In the genomic region with DNA sequence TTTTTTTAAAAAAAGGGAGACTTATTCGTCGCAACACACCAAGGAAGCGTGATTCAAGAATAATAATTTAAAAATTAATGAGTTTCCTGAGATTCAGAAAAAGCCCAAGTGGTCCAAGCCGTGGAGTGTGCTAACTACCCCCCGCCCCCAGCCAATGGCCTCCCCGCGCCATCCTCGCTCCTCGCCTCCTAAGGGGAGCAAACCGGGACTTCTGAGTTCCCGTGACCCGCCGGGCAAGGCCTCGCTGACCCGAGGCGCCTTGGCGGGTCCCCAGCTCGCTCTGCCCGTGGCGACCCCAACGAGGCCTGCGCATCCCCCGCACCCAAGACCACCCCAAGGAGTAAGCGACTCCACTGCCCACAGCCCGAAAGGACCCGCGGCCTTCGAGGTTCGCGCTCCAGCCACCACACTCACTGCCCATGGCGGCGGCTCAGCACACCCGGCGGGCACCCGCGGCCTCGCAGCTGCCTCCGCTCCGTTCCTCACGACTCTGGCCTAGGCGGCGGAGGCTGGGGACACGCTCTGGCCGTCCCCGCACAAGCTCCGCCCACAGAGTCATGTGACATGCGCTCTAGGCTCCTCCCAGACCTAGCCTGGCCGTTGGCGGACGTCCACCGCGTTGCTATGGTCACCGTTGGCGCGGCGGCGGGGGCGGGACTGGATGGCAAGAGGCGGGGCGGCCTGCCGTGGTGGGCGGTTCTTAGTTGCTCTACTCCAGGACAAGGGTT, we compare ENCODE assay signal across 8 mouse cellular contexts. TPM values are rescaled to one million over a fixed set of nuclear protein-coding genes. Genes with fewer than 3 reads are reported as not detected.
DNase-seq lines count a peak whose midpoint lies in the region; ATAC-seq and TF ChIP-seq lines count a peak whose summit lies in the region.

TSS of gene Sec61a2 (minus strand) at position 590 of the 728 bp plus-strand sequence.

- peak within 1 kb of the TSS; percentile 64 for H3K4me2 ChIP-seq in embryonic facial prominence, embryonic 14.5 days (ENCODE audit: low read depth, low read length)
- peak within 1 kb of the TSS; percentile 73 for H3K4me2 ChIP-seq in limb, embryonic 13.5 days (replicated peaks)
- peak within 1 kb of the TSS; percentile 66 for H3K4me2 ChIP-seq in midbrain, embryonic 16.5 days (ENCODE audit: low read length)

- peak; percentile 93 for DNase-seq in 3134 (ENCODE audit: extremely low read depth, insufficient read length, low spot score)
- peak; percentile 100 for DNase-seq in adrenal gland, postnatal 4 days (ENCODE audit: low spot score in 2 of 2)
- DNase-seq in embryonic facial prominence, embryonic 14.5 days (ENCODE audit: low spot score): peak; percentile 98
- peak; percentile 97 to 100 for DNase-seq in heart, adult 2 months
- DNase-seq in kidney, adult 8-10 months: peak; percentile 96 to 99
- DNase-seq in spleen, postnatal 10 days (ENCODE audit: low spot score in 2 of 2): peak; percentile 100

- peaks cover 3% of the 10 kb centered on the region for H3K79me2 ChIP-seq in heart, adult 2 months (replicated peaks; ENCODE audit: control insufficient read depth, insufficient read depth, low read length)

- under 1% methylated on average over 44 of the region's 62 CpGs for WGBS in embryonic facial prominence, embryonic 14.5 days
- WGBS in heart, adult 2 months: under 1% methylated on average over 62 of the region's 62 CpGs
- WGBS in limb, embryonic 13.5 days: under 1% methylated on average over 62 of the region's 62 CpGs
- 1% methylated on average over 59 of the region's 62 CpGs for WGBS in midbrain, embryonic 16.5 days

- peak; percentile 38 for TF ChIP-seq CTCF in heart, adult 2 months (IDR thresholded peaks at IDR 0.05)

- peak within 1 kb of the TSS; percentile 93 for H3K9ac ChIP-seq in embryonic facial prominence, embryonic 14.5 days (ENCODE audit: low read depth, low read length)
- peak within 1 kb of the TSS; percentile 98 for H3K9ac ChIP-seq in heart, adult 2 months (ENCODE audit: low read depth, low read length)
- peak within 1 kb of the TSS; percentile 91 for H3K9ac ChIP-seq in limb, embryonic 13.5 days
- H3K9ac ChIP-seq in midbrain, embryonic 16.5 days (ENCODE audit: low read depth, low read length): peak within 1 kb of the TSS; percentile 95

- peaks cover 4% of the 10 kb centered on the region for H3K4me1 ChIP-seq in embryonic facial prominence, embryonic 14.5 days (ENCODE audit: control insufficient read depth, insufficient read depth, low read length)
- H3K4me1 ChIP-seq in heart, adult 2 months (ENCODE audit: control insufficient read depth, insufficient read depth, low read length): no peaks in the 10 kb centered on the region; the same call in none of the 2 replicates
- peaks cover 11% of the 10 kb centered on the region for H3K4me1 ChIP-seq in limb, embryonic 13.5 days
- H3K4me1 ChIP-seq in midbrain, embryonic 16.5 days (ENCODE audit: control insufficient read depth, insufficient read depth, low read length): peaks cover 9% of the 10 kb centered on the region

- no peaks in the 10 kb centered on the region for H3K9me3 ChIP-seq in embryonic facial prominence, embryonic 14.5 days (ENCODE audit: control insufficient read depth, low read length)
- no peaks in the 10 kb centered on the region for H3K9me3 ChIP-seq in limb, embryonic 13.5 days
- no peaks in the 10 kb centered on the region for H3K9me3 ChIP-seq in midbrain, embryonic 16.5 days (replicated peaks; ENCODE audit: control insufficient read depth, low read length, poor library complexity, severe bottlenecking)

- peak; percentile 97 for ATAC-seq in embryonic facial prominence, embryonic 14.5 days (ENCODE audit: low read depth)
- peak; percentile 99 for ATAC-seq in limb, embryonic 13.5 days (ENCODE audit: low FRiP score, low read depth)
- peak; percentile 99 for ATAC-seq in midbrain, embryonic 16.5 days

- H3K4me3 ChIP-seq in embryonic facial prominence, embryonic 14.5 days (ENCODE audit: low read depth, low read length): peak within 1 kb of the TSS; percentile 94
- H3K4me3 ChIP-seq in heart, adult 2 months: peak within 1 kb of the TSS; percentile 88
- H3K4me3 ChIP-seq in limb, embryonic 13.5 days: peak within 1 kb of the TSS; percentile 85
- H3K4me3 ChIP-seq in midbrain, embryonic 16.5 days (ENCODE audit: low read depth, low read length): peak within 1 kb of the TSS; percentile 94

- peak; percentile 38; the same call in 1 of the 2 replicates for TF ChIP-seq EP300 in heart, adult 2 months (IDR thresholded peaks at IDR 0.05; ENCODE audit: insufficient read depth, low read depth, low read length)

- H3K27me3 ChIP-seq in embryonic facial prominence, embryonic 14.5 days (replicated peaks; ENCODE audit: control insufficient read depth, insufficient read depth, low read length): no peaks in the 10 kb centered on the region
- no peaks in the 10 kb centered on the region for H3K27me3 ChIP-seq in heart, adult 2 months (ENCODE audit: control insufficient read depth, insufficient read depth, low read length)
- H3K27me3 ChIP-seq in limb, embryonic 13.5 days: no peaks in the 10 kb centered on the region
- no peaks in the 10 kb centered on the region for H3K27me3 ChIP-seq in midbrain, embryonic 16.5 days (ENCODE audit: control insufficient read depth, insufficient read depth, low read depth, low read length)

- intact Hi-C loops in heart, adult 2 months (cut with DNase I): loop anchor here (5.0 to 10.0 kb wide), 2 partner anchors 57 to 510 kb away; partner anchors contain the start of gene Upf2

- H3K27ac ChIP-seq in embryonic facial prominence, embryonic 14.5 days (replicated peaks; ENCODE audit: low read depth, low read length): peak within 1 kb of the TSS; percentile 85
- peak within 1 kb of the TSS; percentile 85 for H3K27ac ChIP-seq in heart, adult 2 months
- H3K27ac ChIP-seq in limb, embryonic 13.5 days: peak within 1 kb of the TSS; percentile 70; the same call in 1 of the 2 replicates
- peak within 1 kb of the TSS; percentile 84 for H3K27ac ChIP-seq in midbrain, embryonic 16.5 days (ENCODE audit: low read length)

- peak; percentile 90 for TF ChIP-seq POLR2A in heart, adult 2 months (IDR thresholded peaks at IDR 0.05; ENCODE audit: insufficient read depth, low read depth, low read length)

- peaks cover 21% of the 10 kb centered on the region for H3K36me3 ChIP-seq in embryonic facial prominence, embryonic 14.5 days (ENCODE audit: control insufficient read depth, insufficient read depth, low read length)
- H3K36me3 ChIP-seq in heart, adult 2 months (ENCODE audit: control insufficient read depth, insufficient read depth, low read length): peaks cover 6% of the 10 kb centered on the region; the same call in 1 of the 2 replicates
- peaks cover 32% of the 10 kb centered on the region for H3K36me3 ChIP-seq in limb, embryonic 13.5 days
- H3K36me3 ChIP-seq in midbrain, embryonic 16.5 days (ENCODE audit: control insufficient read depth, insufficient read depth, low read length): peaks cover 6% of the 10 kb centered on the region; the same call in 1 of the 2 replicates

RNA-seq across cellular contexts. Expression of gene Sec61a2, which starts in this region (rescaled TPM):
- total RNA-seq in adrenal gland, postnatal 4 days (2021): 10 to 100 TPM; 72.0 to 75.8 TPM
- polyA plus RNA-seq in embryonic facial prominence, embryonic 14.5 days (2014; fragmentation: Nextera tagmentation; extraction: Ambion mirVana): 69.4 and 79.2 TPM in 2 replicates
- 10 to 100 TPM; 12.1 to 12.7 TPM for total RNA-seq in heart, adult 2 months (2021)
- polyA plus RNA-seq in heart, adult 2 months (2012; rRNA removed): 18.4 and 39.4 TPM in 2 replicates
- polyA plus RNA-seq in limb, embryonic 13.5 days (2015; fragmentation: Nextera tagmentation; extraction: Ambion mirVana): 115 and 119 TPM in 2 replicates
- 116 and 117 TPM in 2 replicates for polyA plus RNA-seq in midbrain, embryonic 16.5 days (2015; fragmentation: Nextera tagmentation; extraction: Ambion mirVana)

Comparison
In these comparisons a context has a peak if more than half of its experiments do, and no peak if none do; other contexts are left out.
1. Peak in every context shown above with its lines: DNase-seq, ATAC-seq, H3K4me3 ChIP-seq and H3K27ac ChIP-seq.
2. RNA of gene Sec61a2 (total RNA-seq): 72.0 to 75.8 TPM in adrenal gland, postnatal 4 days; 12.1 to 12.7 TPM in heart, adult 2 months; every median in the first group is over 4 times any median in the second.